Mouse (Mus musculus) G1E (cell line): ENCODE results near the gene Nat8f2. TPM values are rescaled to one million over a fixed set of nuclear protein-coding genes. Genes with fewer than 3 reads are reported as not detected.
"Not testable (repeated sequence)": the region's sequence is repeated elsewhere in the genome, so short reads cannot be mapped to it uniquely, and the experiment has no call there.

Experiments used
- ATAC-seq: 2 replicates; pipeline ENCODE4 v1.8.0; 2016; ENCODE audit warnings: mild to moderate bottlenecking; ENCODE audit not compliant: insufficient number of reproducible peaks, poor library complexity, low FRiP score, severe bottlenecking; ENCODE audit errors: extremely low read depth
- DNase-seq: peaks from one replicate; pipeline ENCODE4 v3.0.0; 2012; ENCODE audit warnings: low spot score
- H3K27me3 ChIP-seq: 2 replicates; pipeline ENCODE4 v1.6.1; 2012; ENCODE audit warnings: mild to moderate bottlenecking, low read length, inconsistent platforms; ENCODE audit not compliant: insufficient read depth
- H3K36me3 ChIP-seq: replicated peaks from 2 replicates; pipeline ENCODE3; 2012; ENCODE audit warnings: mild to moderate bottlenecking, inconsistent platforms
- H3K4me1 ChIP-seq: 2 replicates; pipeline ENCODE4 v1.6.1; 2012; ENCODE audit warnings: low read depth, low read length, inconsistent platforms, mixed read lengths; ENCODE audit not compliant: insufficient read depth
- H3K4me3 ChIP-seq: 2 replicates; pipeline ENCODE4 v1.5.1; 2012; ENCODE audit warnings: low read depth, mild to moderate bottlenecking, inconsistent platforms, low read length, moderate library complexity, mixed read lengths
- H3K9me3 ChIP-seq: replicated peaks from 2 replicates; pipeline ENCODE4 v1.6.1; 2012; ENCODE audit warnings: inconsistent platforms
- CTCF ChIP-seq: IDR thresholded peaks from 2 replicates; pipeline ENCODE4 v1.5.1; 2012; ENCODE audit warnings: low read depth, low read length, inconsistent platforms, mixed read lengths
- GATA1 ChIP-seq: IDR thresholded peaks from 2 replicates; pipeline ENCODE4 v1.6.1; 2012; ENCODE audit warnings: borderline replicate concordance, low read length, inconsistent platforms, mixed read lengths
- GATA2 ChIP-seq: IDR thresholded peaks from 2 replicates; pipeline ENCODE4 v1.6.1; 2012; ENCODE audit warnings: low read depth, low read length, inconsistent platforms, borderline replicate concordance
- POLR2AphosphoS5 ChIP-seq: IDR thresholded peaks from 2 replicates; pipeline ENCODE4 v1.6.1; 2012; ENCODE audit warnings: low read depth, low read length, inconsistent platforms; ENCODE audit not compliant: insufficient replicate concordance
- TAL1 ChIP-seq: conservative IDR thresholded peaks from 2 replicates; pipeline ENCODE4 v1.6.1; 2012; ENCODE audit warnings: low read depth, low read length, inconsistent platforms, mixed read lengths
- polyA plus RNA-seq: library from polyadenylated mRNA; stranded (reverse); fragments of >175 nt; gene quantifications from 2 replicates; pipeline ENCODE4 v1.2.3, GENCODE M21; 2012
- total RNA-seq, 2 experiments: library from RNA; stranded (forward) in 1 of 2; stranded (reverse) in 1 of 2; fragments of 200-1000 nt in 1 of 2; fragments of >200 nt in 1 of 2; fragmentation: Nextera tagmentation in 1 of 2; gene quantifications; 2 replicates each; pipeline ENCODE4 v1.2.3; 2014 to 2017

Nat8f2 gene
- total RNA-seq (2014; fragmentation: Nextera tagmentation), result not detected in 2 replicates
- 0.06 and 0.11 TPM in 2 replicates for total RNA-seq (2017)
- not detected in 2 replicates for polyA plus RNA-seq

DNA sequence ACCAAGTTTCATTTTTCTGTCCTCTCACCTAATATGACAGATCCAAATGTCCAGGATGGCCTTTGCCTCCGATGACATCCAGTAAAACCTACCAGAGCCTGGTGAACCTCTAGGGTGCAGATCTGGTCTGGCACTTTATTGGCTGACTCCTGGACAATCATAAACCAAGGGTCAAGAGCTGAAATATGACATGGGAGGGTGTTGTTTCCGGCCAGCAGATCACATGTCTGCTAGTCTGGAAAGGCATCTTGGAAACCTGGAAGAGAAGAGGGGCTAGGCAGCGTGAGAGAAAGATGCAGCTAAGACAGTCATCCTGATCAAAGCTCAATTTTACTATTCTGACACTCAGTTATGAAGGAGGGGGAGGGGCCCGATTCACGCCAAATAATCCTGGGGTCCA, at the start of gene Nat8f2:
Gene Nat8f2 (minus strand): TSS at position 153 of the 400 bp plus-strand sequence.
- not testable (repeated sequence) for DNase-seq

DNA sequence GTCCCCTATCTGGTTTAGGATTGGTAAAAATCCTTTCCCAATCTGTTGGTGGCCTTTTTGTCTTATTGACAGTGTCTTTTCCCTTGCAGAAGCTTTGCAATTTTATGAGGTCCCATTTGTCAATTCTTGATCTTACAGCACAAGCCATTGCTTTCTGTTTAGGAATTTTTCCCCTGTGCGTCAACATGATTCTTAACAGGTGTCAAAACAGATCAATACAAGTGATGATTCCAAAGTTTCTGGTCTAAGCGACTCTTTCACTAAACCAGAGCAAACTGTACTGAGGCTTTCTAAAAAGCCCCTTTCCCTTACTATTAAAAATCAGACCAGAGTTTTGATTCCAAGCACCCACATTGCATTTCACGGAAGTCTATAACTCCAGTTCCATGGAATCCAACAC, 49.4 kb upstream of the Nat8f2 start:
- not testable (repeated sequence) for ATAC-seq, DNase-seq, H3K4me3 ChIP-seq, H3K9me3 ChIP-seq, H3K27me3 ChIP-seq
- Histone ChIP-seq H3K4me1 (peaks cover 24% of the 10 kb centered on the region), H3K36me3 (peaks cover 43% of the 10 kb centered on the region)

More for the DNA sequence above, at the start of gene Nat8f2:
- not testable (repeated sequence) for H3K4me1 ChIP-seq, H3K9me3 ChIP-seq, H3K36me3 ChIP-seq, ATAC-seq, H3K27me3 ChIP-seq, H3K4me3 ChIP-seq

DNA sequence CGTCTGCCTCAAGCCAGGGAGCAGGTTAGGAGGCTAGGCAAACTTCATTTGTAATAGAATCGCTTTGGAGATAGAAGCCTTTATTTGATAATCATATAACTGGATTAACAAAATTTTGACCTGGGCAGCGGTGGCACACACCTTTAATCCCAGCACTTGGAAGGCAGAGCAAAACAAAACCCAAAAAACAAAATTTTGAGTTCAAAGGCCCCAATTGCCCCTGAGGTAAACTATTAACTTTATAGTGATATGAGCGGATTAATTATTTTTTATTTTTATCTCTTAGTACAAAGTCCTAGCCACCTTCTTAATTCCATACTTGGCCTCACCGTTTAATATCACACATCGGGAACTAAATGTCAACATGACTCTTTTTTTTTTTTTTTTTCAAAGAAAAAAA, 47.6 kb upstream of the Nat8f2 start:
- ATAC-seq, result no peak
- DNase-seq, result no peak
- Histone ChIP-seq H3K4me3 (peak overlapping the region; percentile 75), H3K9me3 (no peaks in the 10 kb centered on the region), H3K4me1 (peaks cover 28% of the 10 kb centered on the region), H3K27me3 (no peaks in the 10 kb centered on the region), H3K36me3 (peaks cover 31% of the 10 kb centered on the region)
- no peak for TF ChIP-seq TAL1

DNA sequence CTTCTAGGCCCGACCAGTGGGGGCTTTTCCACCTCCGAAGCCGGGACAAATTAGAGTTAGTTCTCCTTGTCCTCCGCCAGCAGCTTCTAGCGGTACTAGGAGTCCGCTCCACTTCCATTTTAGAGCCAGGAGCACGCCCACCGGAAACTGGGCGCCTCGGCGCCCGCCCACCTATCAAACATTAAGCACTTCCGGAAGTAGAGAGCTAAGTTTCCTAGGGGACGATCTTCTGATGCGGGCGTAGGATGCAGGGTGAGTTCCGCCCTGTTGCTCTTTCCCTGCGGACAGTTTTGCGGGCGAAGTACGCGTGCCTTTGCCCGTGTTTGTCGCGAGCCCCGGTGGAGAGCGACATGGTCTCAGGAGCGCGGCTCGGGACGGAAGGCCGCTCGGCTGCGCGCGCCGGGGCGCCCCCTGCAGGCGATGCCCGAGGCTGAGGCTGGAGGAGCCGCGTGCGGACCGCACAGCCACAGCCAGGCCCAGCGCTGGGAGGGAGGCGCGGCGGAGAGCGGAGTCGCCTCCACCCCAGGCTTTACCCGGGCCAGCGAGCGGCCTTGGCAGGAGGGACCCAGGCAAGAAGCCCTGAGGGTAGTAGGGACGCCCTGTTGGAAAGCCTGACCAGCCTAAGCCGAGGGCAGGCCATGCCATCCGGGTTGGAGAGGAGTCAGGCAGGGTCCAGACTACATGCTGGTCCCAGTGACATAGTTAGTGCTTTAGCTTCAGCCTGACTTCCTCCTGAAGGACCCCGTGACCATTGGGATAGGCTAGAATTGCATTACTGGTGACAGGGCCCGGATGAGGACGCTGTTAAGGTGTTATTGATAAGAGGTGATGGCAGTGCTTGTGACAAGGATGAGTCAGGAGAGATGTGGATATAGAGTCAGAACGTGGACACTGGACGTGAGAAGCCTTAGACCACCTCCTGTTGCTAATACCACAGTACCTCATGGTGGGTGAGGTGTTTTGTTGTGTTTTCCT, 46.9 kb upstream of the Nat8f2 start, which contains the start of gene Nat8f1:
Gene Nat8f1 (minus strand): TSS at position 149 of the 975 bp plus-strand sequence.
- DNase-seq, result peak; percentile 85
- H3K27me3 ChIP-seq, H3K9me3 ChIP-seq: not testable (repeated sequence)
- peak within 1 kb of the TSS; percentile 75 for H3K4me3 ChIP-seq
- H3K4me1 ChIP-seq, result peaks cover 29% of the 10 kb centered on the region
- peak; percentile 33; the same call in 1 of the 2 replicates for TF ChIP-seq CTCF
- H3K36me3 ChIP-seq, result peaks cover 31% of the 10 kb centered on the region
- ATAC-seq, result peak; percentile 77

DNA sequence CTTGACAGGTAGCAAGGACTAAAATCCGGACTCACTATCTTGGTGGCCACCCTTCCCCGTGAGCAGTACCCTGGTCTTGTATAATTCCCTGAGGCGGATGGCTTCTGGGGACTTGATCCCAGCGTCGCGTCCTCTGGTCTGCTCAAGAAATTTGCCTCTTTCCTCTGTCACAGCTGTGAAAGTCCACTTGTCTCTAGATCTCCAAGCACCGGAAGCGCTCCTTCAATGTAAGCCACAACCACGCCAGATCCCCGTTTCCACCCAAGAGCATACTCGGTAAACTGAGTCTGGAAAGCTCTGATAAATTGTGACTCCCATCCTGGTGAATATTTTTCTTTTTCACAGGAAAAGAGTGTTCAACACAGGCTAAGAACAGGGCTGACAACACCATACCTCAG, 46.2 kb upstream of the Nat8f2 start:
- H3K27me3 ChIP-seq, result no peaks in the 10 kb centered on the region
- peaks cover 26% of the 10 kb centered on the region for H3K4me1 ChIP-seq
- DNase-seq (peak; percentile 12), ATAC-seq (no peak)
- peaks cover 29% of the 10 kb centered on the region for H3K36me3 ChIP-seq
- TF ChIP-seq POLR2AphosphoS5 (no peak), CTCF (no peak)
- H3K4me3 ChIP-seq, result peak overlapping the region; percentile 75
- H3K9me3 ChIP-seq, result no peaks in the 10 kb centered on the region

DNA sequence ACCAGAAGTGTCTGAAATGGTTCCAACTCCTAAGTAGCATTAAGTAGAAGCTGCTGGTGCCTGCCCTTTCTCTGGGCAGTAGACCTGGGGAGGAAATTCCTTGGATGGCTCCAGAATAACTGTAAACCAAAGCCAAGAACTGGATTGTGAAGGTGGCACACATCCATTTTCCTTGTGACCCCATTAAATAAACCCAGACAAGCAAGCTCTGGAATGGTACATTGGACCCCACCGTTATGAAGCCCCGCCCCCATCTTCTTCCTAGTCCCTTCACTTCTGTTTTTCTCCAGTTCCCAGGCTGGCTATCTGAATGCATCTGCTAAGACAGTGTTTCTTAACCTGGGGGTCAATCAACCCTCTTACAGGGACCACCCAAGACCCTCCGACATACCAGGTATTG, 42.6 kb upstream of the Nat8f2 start, which contains the start of gene Tprkb:
Gene Tprkb (plus strand): TSS at position 279 of the 400 bp plus-strand sequence.
- peaks cover 19% of the 10 kb centered on the region for H3K36me3 ChIP-seq
- TF ChIP-seq TAL1, result no peak
- TF ChIP-seq CTCF, result no peak
- no peak for TF ChIP-seq POLR2AphosphoS5
- TF ChIP-seq GATA1, result no peak
- no peak for TF ChIP-seq GATA2
- peaks cover 6% of the 10 kb centered on the region; the same call in 1 of the 2 replicates for H3K27me3 ChIP-seq
- DNase-seq (no peak), ATAC-seq (no peak)
- H3K4me1 ChIP-seq, result peaks cover 26% of the 10 kb centered on the region
- no peaks in the 10 kb centered on the region for H3K9me3 ChIP-seq
- no peak within 1 kb of the TSS for H3K4me3 ChIP-seq

DNA sequence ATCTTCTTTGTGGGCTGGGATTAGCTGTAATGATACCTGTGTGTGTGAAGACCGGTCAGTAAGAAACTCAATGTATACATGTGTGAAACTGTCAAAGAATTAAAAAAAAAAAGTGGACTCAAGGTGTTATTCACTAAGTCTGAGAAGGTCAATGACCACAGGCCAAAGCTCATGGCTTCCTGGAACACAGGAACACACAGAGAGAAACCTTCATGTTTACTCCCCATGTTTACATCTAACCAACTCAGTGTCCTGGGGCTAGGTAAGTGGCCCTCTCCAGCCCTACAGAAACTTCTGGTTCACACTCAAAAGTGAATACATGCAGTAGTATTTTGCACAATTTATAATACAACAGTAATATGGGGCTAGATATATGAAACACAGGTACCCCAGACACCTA, 40.7 kb upstream of the Nat8f2 start:
- Histone ChIP-seq H3K4me3 (no peak overlapping the region), H3K4me1 (peaks cover 17% of the 10 kb centered on the region), H3K9me3 (no peaks in the 10 kb centered on the region), H3K36me3 (peaks cover 19% of the 10 kb centered on the region), H3K27me3 (peaks cover 9% of the 10 kb centered on the region; the same call in 1 of the 2 replicates)
- ATAC-seq (no peak), DNase-seq (no peak)
- no peak for TF ChIP-seq GATA2
- TF ChIP-seq TAL1, result no peak
- no peak for TF ChIP-seq GATA1
- TF ChIP-seq POLR2AphosphoS5, result no peak
- no peak for TF ChIP-seq CTCF
